Mouse (Mus musculus) myocyte (in vitro differentiated cells): ENCODE measurements around the gene Prkra. TPM values are rescaled to one million over a fixed set of nuclear protein-coding genes. Genes with fewer than 3 reads are reported as not detected.

Source experiments
- H3K27me3 ChIP-seq: one replicate; pipeline ENCODE4 v1.6.1; 2011; ENCODE audit not compliant: control insufficient read depth, insufficient read depth, insufficient read length
- H3K36me3 ChIP-seq: one replicate; pipeline ENCODE4 v1.6.1; 2011; ENCODE audit not compliant: control insufficient read depth, insufficient read depth
- H3K4me2 ChIP-seq: one replicate; pipeline ENCODE4 v1.6.1; 2011; ENCODE audit warnings: low read depth, control low read depth
- H3K4me3 ChIP-seq: one replicate; pipeline ENCODE4 v1.5.1; 2011; ENCODE audit warnings: mild to moderate bottlenecking, control low read depth, moderate library complexity
- H3K79me2 ChIP-seq: one replicate; pipeline ENCODE4 v1.6.1; 2011; ENCODE audit not compliant: control insufficient read depth, insufficient read depth
- H3ac ChIP-seq: one replicate; pipeline ENCODE4 v1.6.1; 2011; ENCODE audit not compliant: control insufficient read depth, insufficient read length
- CEBPB ChIP-seq: IDR thresholded peaks from 2 replicates; pipeline ENCODE4 v1.6.1; 2011; ENCODE audit warnings: mild to moderate bottlenecking, moderate library complexity; ENCODE audit not compliant: poor library complexity, insufficient read depth, severe bottlenecking
- E2F4 ChIP-seq: IDR thresholded peaks from one replicate; pipeline ENCODE4 v1.6.1; 2011; ENCODE audit warnings: mild to moderate bottlenecking, control low read depth, moderate library complexity; ENCODE audit not compliant: insufficient read depth
- MAX ChIP-seq: IDR thresholded peaks from one replicate; pipeline ENCODE4 v1.6.1; 2011; ENCODE audit warnings: low read depth, mild to moderate bottlenecking, control low read depth
- MYOD1 ChIP-seq, 3 experiments: IDR thresholded peaks; one replicate each; pipeline ENCODE4 v1.6.1; 2011; ENCODE audit warnings: control low read depth in 2 of 3, low read depth in 2 of 3, mild to moderate bottlenecking in 2 of 3, moderate library complexity in 1 of 3; ENCODE audit not compliant: insufficient read length in 2 of 3, control insufficient read depth in 1 of 3
- MYOG ChIP-seq, 3 experiments: IDR thresholded peaks; one replicate each; pipeline ENCODE4 v1.6.1; 2011; ENCODE audit warnings: control low read depth in 2 of 3, low read depth in 2 of 3, mild to moderate bottlenecking in 2 of 3; ENCODE audit not compliant: insufficient read length in 2 of 3, control insufficient read depth in 1 of 3, insufficient read depth in 1 of 3
- POLR2A ChIP-seq: IDR thresholded peaks from one replicate; pipeline ENCODE4 v1.6.1; 2011; ENCODE audit warnings: low read depth, mild to moderate bottlenecking, control low read depth, moderate library complexity; ENCODE audit not compliant: insufficient read length
- POLR2AphosphoS2 ChIP-seq: IDR thresholded peaks from one replicate; pipeline ENCODE4 v1.6.1; 2011; ENCODE audit warnings: low read depth, control low read depth; ENCODE audit not compliant: insufficient read length
- REST ChIP-seq: IDR thresholded peaks from one replicate; pipeline ENCODE4 v1.6.1; 2011; ENCODE audit warnings: mild to moderate bottlenecking, control low read depth, moderate library complexity; ENCODE audit not compliant: insufficient read depth, insufficient read length
- SRF ChIP-seq: IDR thresholded peaks from one replicate; pipeline ENCODE4 v1.6.1; 2011; ENCODE audit warnings: low read depth; ENCODE audit not compliant: control insufficient read depth, insufficient read length
- TCF12 ChIP-seq: IDR thresholded peaks from one replicate; pipeline ENCODE4 v1.6.1; 2011; ENCODE audit warnings: mild to moderate bottlenecking, control low read depth; ENCODE audit not compliant: poor library complexity, insufficient read depth, severe bottlenecking
- TCF3 ChIP-seq: IDR thresholded peaks from one replicate; pipeline ENCODE4 v1.6.1; 2011; ENCODE audit warnings: low read depth, control low read depth; ENCODE audit not compliant: insufficient read length
- USF1 ChIP-seq: IDR thresholded peaks from one replicate; pipeline ENCODE4 v1.6.1; 2011; ENCODE audit warnings: low read depth, mild to moderate bottlenecking, control low read depth, moderate library complexity
- polyA plus RNA-seq: library from polyadenylated mRNA; unstranded; fragments of >200 nt; fragmentation: generic; extraction: Trizol; gene quantifications from one replicate; pipeline ENCODE4 v1.2.1, GENCODE M21; 2012; ENCODE audit warnings: missing spikeins

Prkra gene
- polyA plus RNA-seq, 1 experiment = 15.3 TPM

DNA sequence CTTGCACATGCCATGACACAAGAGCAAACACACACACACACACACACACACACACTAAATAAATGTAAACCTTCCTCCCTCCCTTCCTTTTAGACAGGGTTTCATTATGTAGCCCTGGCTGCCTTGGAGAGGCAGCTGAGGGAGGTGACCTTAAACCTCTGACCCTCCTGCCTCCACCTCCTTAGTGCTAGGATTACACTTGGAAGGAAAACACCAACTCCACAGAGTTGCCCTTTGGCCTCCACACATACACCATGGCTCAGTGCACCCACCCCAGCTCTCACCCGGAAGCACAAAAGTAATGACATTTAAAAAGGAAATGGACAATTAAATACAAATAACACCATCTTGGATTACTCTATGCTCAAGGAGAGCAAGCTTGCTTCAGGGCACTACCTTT is 26.1 kb downstream of the Prkra start:
- Histone ChIP-seq H3K4me2 (no peak overlapping the region), H3K36me3 (no peaks in the 10 kb centered on the region), H3K27me3 (no peaks in the 10 kb centered on the region), H3K79me2 (no peaks in the 10 kb centered on the region), H3ac (no peak overlapping the region), H3K4me3 (no peak overlapping the region)
- TF ChIP-seq POLR2A (no peak), USF1 (no peak), CEBPB (no peak), TCF3 (no peak), SRF (no peak), MAX (no peak), TCF12 (no peak), E2F4 (no peak), MYOD1 (IDR thresholded peaks at IDR 0.05; ENCODE audit: control insufficient read depth in 1 of 3, insufficient read length in 2 of 3, low read depth in 2 of 3) (no peak), REST (no peak), POLR2AphosphoS2 (no peak), MYOG (IDR thresholded peaks at IDR 0.05; ENCODE audit: control insufficient read depth in 1 of 3, insufficient read depth in 1 of 3, insufficient read length in 2 of 3, low read depth in 2 of 3) (no peak)

DNA sequence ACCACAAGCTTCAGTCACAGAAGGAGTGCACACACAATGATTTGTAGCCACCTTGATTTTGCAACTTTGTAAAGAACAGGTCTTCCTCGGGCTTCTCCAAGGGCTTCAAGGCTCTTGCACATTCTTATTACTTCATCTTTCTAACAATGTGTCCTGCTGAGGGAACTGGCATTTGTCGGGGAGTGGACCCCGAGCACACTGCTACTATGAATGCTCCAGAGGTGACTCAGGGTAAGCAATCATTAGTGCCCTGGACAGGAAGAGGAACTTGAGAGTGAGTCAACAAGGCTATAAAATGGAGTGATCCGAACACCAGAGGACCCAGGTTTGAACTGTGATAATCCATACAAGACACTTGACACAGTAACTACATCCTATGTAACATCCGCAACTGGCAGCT is 27.6 kb downstream of the Prkra start:
- H3K4me3 ChIP-seq = no peak overlapping the region
- no peaks in the 10 kb centered on the region for H3K27me3 ChIP-seq
- no peaks in the 10 kb centered on the region for H3K36me3 ChIP-seq
- no peaks in the 10 kb centered on the region for H3K79me2 ChIP-seq
- H3K4me2 ChIP-seq = no peak overlapping the region
- no peak overlapping the region for H3ac ChIP-seq
- TF ChIP-seq POLR2A (no peak), REST (no peak), POLR2AphosphoS2 (no peak), CEBPB (no peak), TCF12 (no peak)

DNA sequence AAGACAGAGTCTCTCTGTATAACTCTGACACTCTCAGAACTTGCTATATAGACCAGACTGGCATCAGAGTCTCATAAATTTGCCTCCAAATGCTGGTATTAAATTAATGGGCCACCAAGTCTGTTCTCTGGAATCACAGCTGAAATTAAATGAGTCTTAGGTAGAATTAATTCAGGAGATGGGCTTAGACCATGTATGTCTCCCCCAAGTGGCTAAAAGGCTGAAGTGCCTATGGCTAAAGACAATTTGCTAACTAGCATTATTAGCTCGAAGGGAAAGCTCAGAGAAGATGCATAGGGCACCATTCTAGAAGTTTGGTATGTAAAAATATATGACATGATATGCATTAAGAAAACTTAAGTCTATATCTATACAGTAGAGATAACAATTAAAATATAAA is 29.7 kb downstream of the Prkra start:
- Histone ChIP-seq H3K27me3 (no peaks in the 10 kb centered on the region), H3K36me3 (no peaks in the 10 kb centered on the region), H3K79me2 (no peaks in the 10 kb centered on the region), H3ac (no peak overlapping the region), H3K4me2 (no peak overlapping the region), H3K4me3 (no peak overlapping the region)
- TF ChIP-seq SRF (no peak), POLR2AphosphoS2 (no peak), REST (no peak), MYOD1 (IDR thresholded peaks at IDR 0.05; ENCODE audit: control insufficient read depth in 1 of 3, insufficient read length in 2 of 3, low read depth in 2 of 3) (no peak), E2F4 (no peak), USF1 (no peak), TCF12 (no peak), TCF3 (no peak), MYOG (IDR thresholded peaks at IDR 0.05; ENCODE audit: control insufficient read depth in 1 of 3, insufficient read depth in 1 of 3, insufficient read length in 2 of 3, low read depth in 2 of 3) (no peak), CEBPB (no peak), POLR2A (no peak), MAX (no peak)

DNA sequence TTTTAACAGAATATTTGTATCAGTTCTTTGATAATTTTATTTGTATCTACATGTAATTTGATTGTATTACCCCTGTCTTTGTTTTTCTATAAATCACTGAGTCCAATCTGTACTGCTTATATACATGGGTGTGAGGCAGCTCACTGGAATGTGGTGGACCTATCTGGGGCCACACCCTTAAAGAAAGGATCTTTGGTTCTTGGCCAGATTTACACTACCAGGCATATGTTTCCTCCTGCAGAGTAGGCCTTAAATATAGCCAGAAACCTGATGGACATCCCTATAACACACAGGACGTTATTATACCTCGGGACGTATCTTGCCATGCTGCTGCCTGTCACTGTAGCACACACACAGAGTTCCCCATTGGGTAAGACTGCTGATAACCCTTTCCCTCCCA is 35.8 kb downstream of the Prkra start:
- H3K4me2 ChIP-seq = no peak overlapping the region
- no peak overlapping the region for H3ac ChIP-seq
- no peaks in the 10 kb centered on the region for H3K79me2 ChIP-seq
- H3K4me3 ChIP-seq = no peak overlapping the region
- no peak for TF ChIP-seq POLR2AphosphoS2
- TF ChIP-seq REST = no peak
- TF ChIP-seq MYOG (IDR thresholded peaks at IDR 0.05; ENCODE audit: control insufficient read depth in 1 of 3, insufficient read depth in 1 of 3, insufficient read length in 2 of 3, low read depth in 2 of 3) = no peak
- TF ChIP-seq TCF12 = no peak
- TF ChIP-seq TCF3 = no peak
- TF ChIP-seq MYOD1 (IDR thresholded peaks at IDR 0.05; ENCODE audit: control insufficient read depth in 1 of 3, insufficient read length in 2 of 3, low read depth in 2 of 3) = no peak
- no peak for TF ChIP-seq SRF
- TF ChIP-seq MAX = no peak
- no peak for TF ChIP-seq CEBPB
- TF ChIP-seq E2F4 = no peak
- TF ChIP-seq USF1 = no peak
- TF ChIP-seq POLR2A = no peak
- H3K36me3 ChIP-seq = no peaks in the 10 kb centered on the region
- no peaks in the 10 kb centered on the region for H3K27me3 ChIP-seq

DNA sequence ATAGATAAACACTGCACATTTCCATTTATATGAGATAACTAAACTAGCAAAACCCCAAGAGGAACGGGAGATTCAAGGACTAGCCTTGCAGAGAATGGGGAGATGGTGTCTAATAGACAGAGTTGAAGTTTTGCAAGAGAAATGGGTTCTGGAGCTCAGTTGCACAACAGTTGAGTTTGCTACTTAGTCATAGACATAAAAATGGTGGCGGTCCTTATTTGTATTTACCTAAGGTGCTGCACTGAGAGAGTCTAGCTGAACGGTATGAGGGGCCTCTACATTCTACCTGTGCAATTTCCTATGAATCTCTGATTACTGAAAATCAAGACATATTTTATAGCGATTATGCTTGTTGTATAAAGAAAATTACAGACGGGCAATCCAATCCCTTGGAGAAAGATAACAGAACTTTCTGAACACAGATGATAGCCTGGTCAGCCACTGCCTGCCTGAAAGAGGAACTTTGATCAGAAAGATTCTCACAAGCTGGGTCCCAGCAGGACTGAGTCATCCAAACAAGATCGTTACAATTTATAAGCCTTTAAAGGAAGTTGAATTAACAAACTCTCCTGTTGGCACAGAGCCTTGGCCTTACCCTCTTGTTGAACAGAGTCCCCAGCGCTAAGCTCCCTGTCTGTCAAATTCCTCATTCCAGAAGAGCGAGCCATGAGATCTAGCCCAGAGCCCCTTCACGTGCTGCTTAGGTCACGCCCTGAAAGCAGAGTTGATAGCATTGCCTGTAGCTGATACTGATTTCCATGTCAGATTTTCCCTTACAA is 37.3 kb downstream of the Prkra start:
- H3K4me2 ChIP-seq = no peak overlapping the region
- H3K4me3 ChIP-seq = no peak overlapping the region
- TF ChIP-seq MYOG (IDR thresholded peaks at IDR 0.05; ENCODE audit: control insufficient read depth in 1 of 3, insufficient read depth in 1 of 3, insufficient read length in 2 of 3, low read depth in 2 of 3) (no peak), TCF12 (no peak), REST (no peak), POLR2A (no peak), TCF3 (no peak), E2F4 (no peak), SRF (no peak)
- no peaks in the 10 kb centered on the region for H3K27me3 ChIP-seq
- no peaks in the 10 kb centered on the region for H3K79me2 ChIP-seq
- no peaks in the 10 kb centered on the region for H3K36me3 ChIP-seq
- no peak overlapping the region for H3ac ChIP-seq
